Mouse (Mus musculus): ENCODE measurements around the gene Jarid2.

DNA sequence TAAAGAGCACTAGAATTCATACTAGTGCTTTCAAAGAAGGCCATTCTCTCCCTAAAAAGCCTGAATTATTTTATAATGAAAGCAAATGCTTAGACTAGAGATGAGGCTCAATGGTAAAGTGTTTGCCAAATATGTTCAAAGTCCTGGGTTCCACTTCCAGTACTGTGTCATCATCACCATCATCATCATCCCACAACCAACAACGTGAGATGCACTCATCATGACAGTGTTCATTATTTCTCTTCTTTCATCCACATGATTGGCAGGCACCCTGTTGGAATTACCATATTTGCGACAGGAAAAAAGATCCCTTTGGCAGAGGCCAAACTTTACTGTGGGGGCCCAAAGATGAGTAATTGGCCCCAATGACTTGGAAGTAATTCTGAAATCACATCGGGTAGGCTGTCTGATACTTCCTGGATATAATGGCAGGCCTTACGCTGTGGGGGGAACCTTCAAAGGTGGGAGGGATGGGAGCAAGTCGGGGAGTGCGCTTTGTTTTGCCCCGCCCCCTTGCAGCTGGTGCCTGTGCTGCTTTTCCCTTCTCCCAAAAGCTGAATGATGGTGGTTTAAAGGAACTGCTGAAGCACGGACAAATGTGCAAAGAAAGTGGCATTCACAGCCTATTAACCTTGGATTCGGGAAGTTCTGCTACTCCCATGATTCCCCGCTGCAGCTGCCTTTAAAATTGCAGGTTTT lies 13.9 kb upstream of the Jarid2 start:
- TF ChIP-seq CTCF (IDR thresholded peaks at IDR 0.05; ENCODE audit: control insufficient read depth, insufficient read depth, insufficient replicate concordance, low read depth, low read length): no peak
- TF ChIP-seq POLR2A (IDR thresholded peaks at IDR 0.05; ENCODE audit: control insufficient read depth, low read depth, low read length): no peak

Data from testis, adult 2 months (tissue).